ENCODE assay signal across 7 mouse cellular contexts in genomic region chr2:165594907-165595675, GRCm38 (mm10). TPM values are rescaled to one million over a fixed set of nuclear protein-coding genes. Genes with fewer than 3 reads are reported as not detected.
DNase-seq lines count a peak whose midpoint lies in the region; ATAC-seq and TF ChIP-seq lines count a peak whose summit lies in the region.

Gene Eya2 (plus strand): TSS chr2:165595032.

- H3K4me2 ChIP-seq in embryonic facial prominence, embryonic 15.5 days (replicated peaks): peak within 1 kb of the TSS; percentile 92
- H3K4me2 ChIP-seq in hindbrain, embryonic 12.5 days (replicated peaks): peak within 1 kb of the TSS; percentile 97
- peak within 1 kb of the TSS; percentile 97 for H3K4me2 ChIP-seq in midbrain, embryonic 14.5 days (ENCODE audit: low read length)

- H3K36me3 ChIP-seq in embryonic facial prominence, embryonic 15.5 days: no peaks in the 10 kb centered on the region
- H3K36me3 ChIP-seq in hindbrain, embryonic 12.5 days: no peaks in the 10 kb centered on the region
- H3K36me3 ChIP-seq in midbrain, embryonic 14.5 days (ENCODE audit: control insufficient read depth, insufficient read depth, low read length): no peaks in the 10 kb centered on the region

- peaks cover 2% of the 10 kb centered on the region; the same call in 1 of the 2 replicates for H3K4me1 ChIP-seq in lung, adult 2 months (ENCODE audit: control insufficient read depth, insufficient read depth, low read length)
- H3K4me1 ChIP-seq in embryonic facial prominence, embryonic 15.5 days: peaks cover 26% of the 10 kb centered on the region
- peaks cover 33% of the 10 kb centered on the region for H3K4me1 ChIP-seq in hindbrain, embryonic 12.5 days
- 0 out of 2 replicates have a peak, but pooled peaks cover 4% of the 10 kb centered on the region for H3K4me1 ChIP-seq in midbrain, embryonic 14.5 days (ENCODE audit: control insufficient read depth, insufficient read depth, low read length)

- no peak for TF ChIP-seq CTCF in lung, adult 2 months (IDR thresholded peaks at IDR 0.05; ENCODE audit: insufficient read depth, low read length)

- TF ChIP-seq POLR2A in lung, adult 2 months (IDR thresholded peaks at IDR 0.05; ENCODE audit: borderline replicate concordance, extremely low read depth, low read depth, low read length): no peak

- ATAC-seq in embryonic facial prominence, embryonic 15.5 days (ENCODE audit: insufficient number of reproducible peaks, low FRiP score, low TSS enrichment, low read depth): peak; percentile 65; the same call in 1 of the 2 replicates
- peak; percentile 68 for ATAC-seq in hindbrain, embryonic 12.5 days (ENCODE audit: low FRiP score)
- no peak for ATAC-seq in midbrain, embryonic 14.5 days (ENCODE audit: low FRiP score, low TSS enrichment)

- peak within 1 kb of the TSS; percentile 69 for H3K9ac ChIP-seq in embryonic facial prominence, embryonic 15.5 days
- peak within 1 kb of the TSS; percentile 80 for H3K9ac ChIP-seq in hindbrain, embryonic 12.5 days
- peak within 1 kb of the TSS; percentile 60 for H3K9ac ChIP-seq in midbrain, embryonic 14.5 days (replicated peaks; ENCODE audit: low read length)

- intact Hi-C loops in left cerebral cortex, postnatal 4 days (cut with DNase I): no loop called here

- H3K9me3 ChIP-seq in embryonic facial prominence, embryonic 15.5 days (replicated peaks): no peaks in the 10 kb centered on the region
- no peaks in the 10 kb centered on the region for H3K9me3 ChIP-seq in hindbrain, embryonic 12.5 days (replicated peaks)
- no peaks in the 10 kb centered on the region for H3K9me3 ChIP-seq in midbrain, embryonic 14.5 days (ENCODE audit: control insufficient read depth, low read length)

- DNase-seq in lung, adult 2 months: peak; percentile 53
- no peak for DNase-seq in lung, postnatal 25 days (ENCODE audit: low spot score)
- peak; percentile 53 for DNase-seq in midbrain, embryonic 14.5 days
- DNase-seq in cerebellum, postnatal 25 days: no peak
- no peak for DNase-seq in left cerebral cortex, postnatal 4 days

- H3K27ac ChIP-seq in embryonic facial prominence, embryonic 15.5 days (replicated peaks): peak within 1 kb of the TSS; percentile 71
- peak within 1 kb of the TSS; percentile 64 for H3K27ac ChIP-seq in hindbrain, embryonic 12.5 days
- no peak within 1 kb of the TSS for H3K27ac ChIP-seq in midbrain, embryonic 14.5 days (replicated peaks; ENCODE audit: low read depth, low read length)

- WGBS in lung, adult 2 months: 2% methylated on average over 83 of the region's 83 CpGs
- under 1% methylated on average over 68 of the region's 83 CpGs for WGBS in embryonic facial prominence, embryonic 15.5 days
- WGBS in hindbrain, embryonic 12.5 days: under 1% methylated on average over 55 of the region's 83 CpGs
- under 1% methylated on average over 62 of the region's 83 CpGs for WGBS in midbrain, embryonic 14.5 days

- peak within 1 kb of the TSS; percentile 59 for H3K4me3 ChIP-seq in lung, adult 2 months (replicated peaks; ENCODE audit: extremely low read depth, low read depth, low read length)
- peak within 1 kb of the TSS; percentile 63 for H3K4me3 ChIP-seq in embryonic facial prominence, embryonic 15.5 days (replicated peaks)
- H3K4me3 ChIP-seq in hindbrain, embryonic 12.5 days: peak within 1 kb of the TSS; percentile 73
- H3K4me3 ChIP-seq in midbrain, embryonic 14.5 days (replicated peaks; ENCODE audit: low read depth, low read length): peak within 1 kb of the TSS; percentile 51

- H3K27me3 ChIP-seq in embryonic facial prominence, embryonic 15.5 days: peaks cover 12% of the 10 kb centered on the region
- peaks cover 23% of the 10 kb centered on the region for H3K27me3 ChIP-seq in hindbrain, embryonic 12.5 days
- peaks cover 28% of the 10 kb centered on the region for H3K27me3 ChIP-seq in midbrain, embryonic 14.5 days (ENCODE audit: control insufficient read depth, insufficient read depth, low read length)

RNA-seq across cellular contexts. Expression of gene Eya2, which starts in this region (rescaled TPM):
- polyA plus RNA-seq in lung, adult 2 months (2012; rRNA removed): 67.0 and 89.3 TPM in 2 replicates
- 24.4 and 25.9 TPM in 2 replicates for polyA plus RNA-seq in embryonic facial prominence, embryonic 15.5 days (2015; fragmentation: Nextera tagmentation; extraction: Ambion mirVana)
- polyA plus RNA-seq in hindbrain, embryonic 12.5 days (2016; fragmentation: Nextera tagmentation; extraction: Ambion mirVana): 15.2 and 20.2 TPM in 2 replicates
- 3.2 and 3.9 TPM in 2 replicates for polyA plus RNA-seq in midbrain, embryonic 14.5 days (2014; fragmentation: Nextera tagmentation; extraction: Ambion mirVana)
- 1 to 10 TPM; 7.0 to 7.8 TPM for total RNA-seq in left cerebral cortex, postnatal 4 days (2021)

Comparison
In these comparisons a context has a peak if more than half of its experiments do, and no peak if none do; other contexts are left out.
1. DNase-seq: peak in lung, adult 2 months (single experiment) and midbrain, embryonic 14.5 days (single experiment); none in lung, postnatal 25 days (single experiment), cerebellum, postnatal 25 days (0 of 2) and left cerebral cortex, postnatal 4 days (single experiment).
2. Peak in every context shown above with its lines, with median percentiles within 50 percentile points of each other: H3K4me3 ChIP-seq, H3K4me2 ChIP-seq and H3K9ac ChIP-seq.